Mouse (Mus musculus) kidney, embryonic 15.5 days (tissue): Measurements from ENCODE around the gene Lmln. TPM values are rescaled to one million over a fixed set of nuclear protein-coding genes. Genes with fewer than 3 reads are reported as not detected.
"Not testable (repeated sequence)": the region's sequence is repeated elsewhere in the genome, so short reads cannot be mapped to it uniquely, and the experiment has no call there.

Source experiments
- ATAC-seq: fragments of 200-750 bp; cut with Nextera tagmentation; replicated peaks from 2 replicates; pipeline ENCODE4 v1.8.0; 2017; ENCODE audit warnings: moderate TSS enrichment; ENCODE audit not compliant: low FRiP score
- H3K27ac ChIP-seq: fragments of 300-500 bp; sonication (generic); 2 replicates; pipeline ENCODE4 v1.5.1; 2015; ENCODE audit warnings: mild to moderate bottlenecking, inconsistent platforms
- H3K27me3 ChIP-seq: fragments of 300-500 bp; sonication (generic); 2 replicates; pipeline ENCODE4 v1.6.1; 2015; ENCODE audit warnings: inconsistent platforms
- H3K36me3 ChIP-seq: fragments of 300-500 bp; sonication (generic); 2 replicates; pipeline ENCODE4 v1.6.1; 2015; ENCODE audit warnings: inconsistent platforms
- H3K4me1 ChIP-seq: fragments of 300-500 bp; sonication (generic); 2 replicates; pipeline ENCODE4 v1.6.1; 2015; ENCODE audit warnings: inconsistent platforms
- H3K4me2 ChIP-seq: fragments of 300-500 bp; sonication (generic); 2 replicates; pipeline ENCODE4 v1.6.1; 2015; ENCODE audit warnings: moderate library complexity, mild to moderate bottlenecking, inconsistent platforms
- H3K4me3 ChIP-seq: fragments of 300-500 bp; sonication (generic); replicated peaks from 2 replicates; pipeline ENCODE4 v1.5.1; 2015; ENCODE audit warnings: mild to moderate bottlenecking, inconsistent platforms
- H3K9ac ChIP-seq: fragments of 300-500 bp; sonication (generic); 2 replicates; pipeline ENCODE4 v1.6.1; 2015; ENCODE audit warnings: mild to moderate bottlenecking, inconsistent platforms
- H3K9me3 ChIP-seq: fragments of 300-500 bp; sonication (generic); replicated peaks from 2 replicates; pipeline ENCODE4 v1.6.1; 2016; ENCODE audit warnings: inconsistent platforms
- WGBS: fragments of 180-500 bp; shearing (Covaris S2); methylation state at CpG from one replicate; pipeline ENCODE4 v1.1.7; 2015; ENCODE audit warnings: mixed read lengths; 5-methylcytosine and 5-hydroxymethylcytosine counted together
- polyA plus RNA-seq: library from polyadenylated mRNA; unstranded; fragments of >200 nt; fragmentation: Nextera tagmentation; extraction: Ambion mirVana; gene quantifications from 2 replicates; pipeline ENCODE4 v1.2.1, GENCODE M21; 2015

The Lmln gene
- polyA plus RNA-seq, 1 experiment from 2014 or later: 2.3 TPM

- Histone ChIP-seq H3K4me2 (no peak overlapping the region), H3K27me3 (no peaks in the 10 kb centered on the region), H3K4me1 (no peaks in the 10 kb centered on the region), H3K4me3 (no peak overlapping the region), H3K27ac (no peak overlapping the region), H3K36me3 (peaks cover 16% of the 10 kb centered on the region; the same call in 1 of the 2 replicates), H3K9me3 (no peaks in the 10 kb centered on the region), H3K9ac (no peak overlapping the region)
- no peak for ATAC-seq
- WGBS: 90% methylated on average over 7 of the region's 7 CpGs
Observed at GRCm38 (mm10) chr16:33080063-33080462, 17.7 kb downstream of the Lmln start.

- Histone ChIP-seq H3K9ac (no peak overlapping the region), H3K4me3 (no peak overlapping the region), H3K27ac (no peak overlapping the region), H3K36me3 (peaks cover 10% of the 10 kb centered on the region), H3K4me2 (no peak overlapping the region), H3K4me1 (no peaks in the 10 kb centered on the region), H3K27me3 (no peaks in the 10 kb centered on the region), H3K9me3 (no peaks in the 10 kb centered on the region)
- WGBS: 89% methylated on average over 6 of the region's 6 CpGs
- no peak for ATAC-seq
Observed at GRCm38 (mm10) chr16:33082951-33083350, 20.6 kb downstream of the Lmln start.

- WGBS: 79% methylated on average over 2 of the region's 2 CpGs
- H3K36me3 ChIP-seq: peaks cover 16% of the 10 kb centered on the region
- ATAC-seq: no peak
- no peak overlapping the region for H3K27ac ChIP-seq
- H3K4me3 ChIP-seq: no peak overlapping the region
- H3K9me3 ChIP-seq: no peaks in the 10 kb centered on the region
- H3K4me1 ChIP-seq: no peaks in the 10 kb centered on the region
- no peak overlapping the region for H3K9ac ChIP-seq
- no peaks in the 10 kb centered on the region for H3K27me3 ChIP-seq
- no peak overlapping the region for H3K4me2 ChIP-seq
Observed at GRCm38 (mm10) chr16:33083996-33084395, 21.7 kb downstream of the Lmln start.

- no peak overlapping the region for H3K27ac ChIP-seq
- 77% methylated on average over 8 of the region's 8 CpGs for WGBS
- H3K4me3 ChIP-seq: no peak overlapping the region
- ATAC-seq: no peak
- no peak overlapping the region for H3K4me2 ChIP-seq
- no peaks in the 10 kb centered on the region for H3K27me3 ChIP-seq
- H3K9ac ChIP-seq: no peak overlapping the region
- no peaks in the 10 kb centered on the region for H3K9me3 ChIP-seq
- H3K4me1 ChIP-seq: no peaks in the 10 kb centered on the region
- peaks cover 29% of the 10 kb centered on the region for H3K36me3 ChIP-seq
Observed at GRCm38 (mm10) chr16:33085666-33086065, 23.3 kb downstream of the Lmln start.

- Histone ChIP-seq H3K27me3 (no peaks in the 10 kb centered on the region), H3K36me3 (peaks cover 39% of the 10 kb centered on the region), H3K9me3 (no peaks in the 10 kb centered on the region), H3K4me3 (no peak overlapping the region), H3K4me1 (no peaks in the 10 kb centered on the region), H3K27ac (no peak overlapping the region), H3K9ac (no peak overlapping the region), H3K4me2 (no peak overlapping the region)
- 45% methylated on average over 4 of the region's 4 CpGs for WGBS
- ATAC-seq: no peak
Observed at GRCm38 (mm10) chr16:33113726-33114125, 51.4 kb downstream of the Lmln start.

GRCm38 (mm10) chr16:33123373-33123772 lies 61.1 kb downstream of the Lmln start:
- Histone ChIP-seq H3K4me2 (no peak overlapping the region), H3K9me3 (no peaks in the 10 kb centered on the region), H3K27me3 (no peaks in the 10 kb centered on the region), H3K27ac (no peak overlapping the region), H3K4me3 (no peak overlapping the region), H3K4me1 (0 out of 2 replicates have a peak, but pooled peaks cover 5% of the 10 kb centered on the region), H3K36me3 (peaks cover 15% of the 10 kb centered on the region), H3K9ac (no peak overlapping the region)
- WGBS: 72% methylated on average over 8 of the region's 8 CpGs
- no peak for ATAC-seq

GRCm38 (mm10) chr16:33123938-33124820 lies 61.9 kb downstream of the Lmln start:
- Histone ChIP-seq H3K4me2 (no peak overlapping the region), H3K9me3 (no peaks in the 10 kb centered on the region), H3K4me1 (0 out of 2 replicates have a peak, but pooled peaks cover 5% of the 10 kb centered on the region), H3K9ac (no peak overlapping the region), H3K36me3 (peaks cover 12% of the 10 kb centered on the region), H3K27me3 (no peaks in the 10 kb centered on the region), H3K4me3 (no peak overlapping the region), H3K27ac (no peak overlapping the region)
- ATAC-seq: no peak
- WGBS: 54% methylated on average over 24 of the region's 24 CpGs

GRCm38 (mm10) chr16:33127052-33127451 lies 64.7 kb downstream of the Lmln start:
- H3K4me2 ChIP-seq: no peak overlapping the region
- no peaks in the 10 kb centered on the region for H3K27me3 ChIP-seq
- ATAC-seq: no peak
- no peak overlapping the region for H3K4me3 ChIP-seq
- no peaks in the 10 kb centered on the region for H3K9me3 ChIP-seq
- H3K27ac ChIP-seq: no peak overlapping the region
- H3K36me3 ChIP-seq: peaks cover 12% of the 10 kb centered on the region
- no peak overlapping the region for H3K9ac ChIP-seq
- WGBS: 68% methylated on average over 6 of the region's 6 CpGs
- 0 out of 2 replicates have a peak, but pooled peaks cover 5% of the 10 kb centered on the region for H3K4me1 ChIP-seq

- Histone ChIP-seq H3K27ac (no peak overlapping the region), H3K4me2 (no peak overlapping the region), H3K27me3 (no peaks in the 10 kb centered on the region), H3K4me3 (no peak overlapping the region), H3K4me1 (no peaks in the 10 kb centered on the region), H3K9me3 (no peaks in the 10 kb centered on the region), H3K36me3 (no peaks in the 10 kb centered on the region), H3K9ac (no peak overlapping the region)
- WGBS: 49% methylated on average over 4 of the region's 4 CpGs
- ATAC-seq: no peak
Observed at GRCm38 (mm10) chr16:33130731-33131130, 68.4 kb downstream of the Lmln start.

- H3K9ac ChIP-seq: no peak overlapping the region
- no peaks in the 10 kb centered on the region for H3K4me1 ChIP-seq
- no peak overlapping the region for H3K4me3 ChIP-seq
- H3K9me3 ChIP-seq: no peaks in the 10 kb centered on the region
- 87% methylated on average over 13 of the region's 13 CpGs for WGBS
- ATAC-seq: no peak
- no peaks in the 10 kb centered on the region for H3K27me3 ChIP-seq
- no peak overlapping the region for H3K27ac ChIP-seq
- H3K36me3 ChIP-seq: no peaks in the 10 kb centered on the region
- no peak overlapping the region for H3K4me2 ChIP-seq
Observed at GRCm38 (mm10) chr16:33133186-33133585, 70.9 kb downstream of the Lmln start.

- Histone ChIP-seq H3K4me2 (no peak overlapping the region), H3K36me3 (no peaks in the 10 kb centered on the region), H3K4me3 (no peak overlapping the region), H3K9ac (no peak overlapping the region), H3K27me3 (no peaks in the 10 kb centered on the region), H3K4me1 (no peaks in the 10 kb centered on the region), H3K27ac (no peak overlapping the region), H3K9me3 (no peaks in the 10 kb centered on the region)
- WGBS: 63% methylated on average over 4 of the region's 4 CpGs
- ATAC-seq: no peak
Observed at GRCm38 (mm10) chr16:33135167-33135566, 72.8 kb downstream of the Lmln start.

GRCm38 (mm10) chr16:33139061-33139460 lies 76.7 kb downstream of the Lmln start:
- 84% methylated on average over 7 of the region's 7 CpGs for WGBS
- ATAC-seq, H3K27me3 ChIP-seq, H3K4me1 ChIP-seq, H3K4me3 ChIP-seq, H3K4me2 ChIP-seq, H3K27ac ChIP-seq, H3K9me3 ChIP-seq, H3K36me3 ChIP-seq, H3K9ac ChIP-seq: not testable (repeated sequence)
